Comparison of ENCODE assay signal across 8 mouse cellular contexts in genomic region chr1:54789327-54789960, GRCm38 (mm10).
DNase-seq lines count a peak whose midpoint lies in the region; ATAC-seq and TF ChIP-seq lines count a peak whose summit lies in the region.

No protein-coding gene starts in this region.

- H3K9ac ChIP-seq in forebrain, embryonic 12.5 days = no peak overlapping the region
- H3K9ac ChIP-seq in forebrain, embryonic 14.5 days (ENCODE audit: low read length) = no peak overlapping the region
- H3K9ac ChIP-seq in lung, embryonic 14.5 days = no peak overlapping the region
- no peak overlapping the region for H3K9ac ChIP-seq in intestine, postnatal 0 days (ENCODE audit: low read depth, low read length)

- 0 out of 2 replicates have a peak overlapping the region, but pooled peaks have one; percentile 19 for H3K27ac ChIP-seq in forebrain, embryonic 12.5 days
- H3K27ac ChIP-seq in forebrain, embryonic 14.5 days (ENCODE audit: low read depth, low read length) = no peak overlapping the region
- H3K27ac ChIP-seq in lung, embryonic 14.5 days (ENCODE audit: low read depth) = no peak overlapping the region
- no peak overlapping the region for H3K27ac ChIP-seq in intestine, postnatal 0 days (ENCODE audit: low read depth, low read length)

- no peak for ATAC-seq in forebrain, embryonic 12.5 days (ENCODE audit: low FRiP score)
- ATAC-seq in forebrain, embryonic 14.5 days = no peak
- no peak for ATAC-seq in lung, embryonic 14.5 days (ENCODE audit: insufficient read depth)
- no peak for ATAC-seq in intestine, postnatal 0 days

- H3K9me3 ChIP-seq in forebrain, embryonic 12.5 days = no peaks in the 10 kb centered on the region
- H3K9me3 ChIP-seq in forebrain, embryonic 14.5 days (replicated peaks; ENCODE audit: control insufficient read depth, low read length) = no peaks in the 10 kb centered on the region
- no peaks in the 10 kb centered on the region for H3K9me3 ChIP-seq in lung, embryonic 14.5 days (ENCODE audit: low read depth, low read length)
- no peaks in the 10 kb centered on the region for H3K9me3 ChIP-seq in intestine, postnatal 0 days (ENCODE audit: control insufficient read depth)

- no peak overlapping the region for H3K4me3 ChIP-seq in forebrain, embryonic 12.5 days (replicated peaks)
- no peak overlapping the region for H3K4me3 ChIP-seq in forebrain, embryonic 14.5 days (ENCODE audit: low read depth, low read length)
- no peak overlapping the region for H3K4me3 ChIP-seq in lung, embryonic 14.5 days (ENCODE audit: low read depth, low read length)
- no peak overlapping the region for H3K4me3 ChIP-seq in intestine, postnatal 0 days (ENCODE audit: low read depth, low read length)

- DNase-seq in forebrain, embryonic 14.5 days (ENCODE audit: low spot score) = no peak
- peak; percentile 31 for DNase-seq in lung, embryonic 14.5 days
- no peak for DNase-seq in lung, postnatal 25 days (ENCODE audit: low spot score)
- DNase-seq in NIH3T3 (ENCODE audit: low read depth) = peak; percentile 63
- DNase-seq in forelimb bud, embryonic 11.5 days (ENCODE audit: low read depth, low spot score) = peak; percentile 9
- DNase-seq in kidney, adult 18-20 months = no peak

- H3K4me1 ChIP-seq in forebrain, embryonic 12.5 days = peaks cover 6% of the 10 kb centered on the region
- no peaks in the 10 kb centered on the region for H3K4me1 ChIP-seq in forebrain, embryonic 14.5 days (ENCODE audit: control insufficient read depth, insufficient read depth, low read length)
- H3K4me1 ChIP-seq in lung, embryonic 14.5 days (ENCODE audit: insufficient read depth) = no peaks in the 10 kb centered on the region
- 0 out of 2 replicates have a peak, but pooled peaks cover 3% of the 10 kb centered on the region for H3K4me1 ChIP-seq in intestine, postnatal 0 days (replicated peaks; ENCODE audit: control insufficient read depth, insufficient read depth, low read length)

- TF ChIP-seq CTCF in lung, embryonic 14.5 days (IDR thresholded peaks at IDR 0.05; ENCODE audit: low read depth) = no peak
- TF ChIP-seq CTCF in intestine, postnatal 0 days (IDR thresholded peaks at IDR 0.05; ENCODE audit: low read depth) = no peak

- H3K27me3 ChIP-seq in forebrain, embryonic 12.5 days = no peaks in the 10 kb centered on the region
- H3K27me3 ChIP-seq in forebrain, embryonic 14.5 days (replicated peaks; ENCODE audit: control insufficient read depth, insufficient read depth, low read length) = no peaks in the 10 kb centered on the region
- no peaks in the 10 kb centered on the region for H3K27me3 ChIP-seq in lung, embryonic 14.5 days (ENCODE audit: insufficient read depth, low read length)
- H3K27me3 ChIP-seq in intestine, postnatal 0 days (replicated peaks; ENCODE audit: control insufficient read depth, insufficient read depth, low read length) = no peaks in the 10 kb centered on the region

- no peaks in the 10 kb centered on the region for H3K36me3 ChIP-seq in forebrain, embryonic 12.5 days (replicated peaks)
- no peaks in the 10 kb centered on the region for H3K36me3 ChIP-seq in forebrain, embryonic 14.5 days (ENCODE audit: control insufficient read depth, insufficient read depth, low read length)
- no peaks in the 10 kb centered on the region for H3K36me3 ChIP-seq in lung, embryonic 14.5 days (ENCODE audit: insufficient read depth)
- no peaks in the 10 kb centered on the region for H3K36me3 ChIP-seq in intestine, postnatal 0 days (ENCODE audit: control insufficient read depth, insufficient read depth)

- WGBS in forebrain, embryonic 12.5 days = 83% methylated on average over 7 of the region's 7 CpGs
- 67% methylated on average over 7 of the region's 7 CpGs for WGBS in forebrain, embryonic 14.5 days
- WGBS in lung, embryonic 14.5 days = 47% methylated on average over 7 of the region's 7 CpGs
- WGBS in intestine, postnatal 0 days = 79% methylated on average over 7 of the region's 7 CpGs

- H3K4me2 ChIP-seq in forebrain, embryonic 12.5 days = no peak overlapping the region
- H3K4me2 ChIP-seq in forebrain, embryonic 14.5 days (ENCODE audit: low read length) = no peak overlapping the region
- no peak overlapping the region for H3K4me2 ChIP-seq in lung, embryonic 14.5 days
- no peak overlapping the region for H3K4me2 ChIP-seq in intestine, postnatal 0 days (replicated peaks; ENCODE audit: low read depth)

Comparison
In these comparisons a context has a peak if more than half of its experiments do, and no peak if none do; other contexts are left out.
1. DNase-seq: peak in lung, embryonic 14.5 days (single experiment), NIH3T3 (single experiment) and forelimb bud, embryonic 11.5 days (single experiment); none in forebrain, embryonic 14.5 days (single experiment), lung, postnatal 25 days (single experiment) and kidney, adult 18-20 months (single experiment).